Mouse (Mus musculus) embryonic facial prominence, embryonic 13.5 days (tissue): ENCODE results near the gene Rgma. TPM values are rescaled to one million over a fixed set of nuclear protein-coding genes. Genes with fewer than 3 reads are reported as not detected.
A peak's percentile ranks its signal among the peaks of the same experiment; 100 is the strongest.

Source experiments
- ATAC-seq: fragments of 200-750 bp; cut with Nextera tagmentation; 2 replicates; pipeline ENCODE4 v1.8.0; 2017; ENCODE audit warnings: low read depth; ENCODE audit not compliant: insufficient number of reproducible peaks, insufficient read depth, low FRiP score, low TSS enrichment
- H3K27ac ChIP-seq: fragments of 300-500 bp; sonication (generic); 2 replicates; pipeline ENCODE4 v1.5.1; 2015; ENCODE audit warnings: moderate library complexity, mild to moderate bottlenecking, inconsistent platforms
- H3K27me3 ChIP-seq: fragments of 300-500 bp; sonication (generic); 2 replicates; pipeline ENCODE4 v1.6.1; 2015; ENCODE audit warnings: mild to moderate bottlenecking, inconsistent platforms
- H3K36me3 ChIP-seq: fragments of 300-500 bp; sonication (generic); 2 replicates; pipeline ENCODE4 v1.6.1; 2015; ENCODE audit warnings: mild to moderate bottlenecking, inconsistent platforms
- H3K4me1 ChIP-seq: fragments of 300-500 bp; sonication (generic); 2 replicates; pipeline ENCODE4 v1.6.1; 2015; ENCODE audit warnings: inconsistent platforms
- H3K4me2 ChIP-seq: fragments of 300-500 bp; sonication (generic); 2 replicates; pipeline ENCODE4 v1.6.1; 2015; ENCODE audit warnings: moderate library complexity, mild to moderate bottlenecking, inconsistent platforms
- H3K4me3 ChIP-seq: fragments of 300-500 bp; sonication (generic); 2 replicates; pipeline ENCODE4 v1.5.1; 2015; ENCODE audit warnings: mild to moderate bottlenecking, inconsistent platforms
- H3K9ac ChIP-seq: fragments of 300-500 bp; sonication (generic); 2 replicates; pipeline ENCODE4 v1.6.1; 2015; ENCODE audit warnings: mild to moderate bottlenecking, inconsistent platforms
- H3K9me3 ChIP-seq: fragments of 300-500 bp; sonication (generic); 2 replicates; pipeline ENCODE4 v1.6.1; 2016; ENCODE audit warnings: inconsistent platforms
- WGBS: fragments of 180-500 bp; shearing (Covaris S2); methylation state at CpG from one replicate; pipeline ENCODE4 v1.1.7; 2015; ENCODE audit warnings: mixed read lengths; 5-methylcytosine and 5-hydroxymethylcytosine counted together
- polyA plus RNA-seq: library from polyadenylated mRNA; unstranded; fragments of >200 nt; fragmentation: Nextera tagmentation; extraction: Ambion mirVana; gene quantifications from 2 replicates; pipeline ENCODE4 v1.2.1, GENCODE M21; 2015

Rgma gene
- polyA plus RNA-seq, 1 experiment from 2014 or later = 21.8 TPM

- Histone ChIP-seq H3K36me3 (peaks cover 38% of the 10 kb centered on the region), H3K4me1 (peaks cover 47% of the 10 kb centered on the region), H3K27ac (no peak overlapping the region), H3K27me3 (peaks cover 17% of the 10 kb centered on the region; the same call in 1 of the 2 replicates), H3K4me3 (no peak overlapping the region), H3K9ac (no peak overlapping the region), H3K4me2 (no peak overlapping the region), H3K9me3 (0 out of 2 replicates have a peak, but pooled peaks cover 4% of the 10 kb centered on the region)
- no peak for ATAC-seq
- WGBS = 84% methylated on average over 1 of the region's 1 CpGs
Measured at GRCm38 (mm10) chr7:73402671-73403070, 27.4 kb downstream of the Rgma start.

- Histone ChIP-seq H3K4me2 (no peak overlapping the region), H3K36me3 (peaks cover 46% of the 10 kb centered on the region), H3K4me3 (no peak overlapping the region), H3K4me1 (peaks cover 38% of the 10 kb centered on the region), H3K9ac (no peak overlapping the region), H3K27me3 (peaks cover 13% of the 10 kb centered on the region; the same call in 1 of the 2 replicates), H3K27ac (no peak overlapping the region), H3K9me3 (0 out of 2 replicates have a peak, but pooled peaks cover 4% of the 10 kb centered on the region)
- 36% methylated on average over 3 of the region's 3 CpGs for WGBS
- no peak for ATAC-seq
Measured at GRCm38 (mm10) chr7:73403538-73403937, 28.2 kb downstream of the Rgma start.

GRCm38 (mm10) chr7:73405550-73405949 lies 30.2 kb downstream of the Rgma start:
- Histone ChIP-seq H3K27ac (no peak overlapping the region), H3K36me3 (peaks cover 62% of the 10 kb centered on the region), H3K9ac (no peak overlapping the region), H3K4me2 (no peak overlapping the region), H3K4me1 (peaks cover 18% of the 10 kb centered on the region), H3K4me3 (no peak overlapping the region), H3K9me3 (0 out of 2 replicates have a peak, but pooled peaks cover 4% of the 10 kb centered on the region), H3K27me3 (peaks cover 7% of the 10 kb centered on the region; the same call in 1 of the 2 replicates)
- ATAC-seq = no peak
- 86% methylated on average over 11 of the region's 11 CpGs for WGBS

- peaks cover 20% of the 10 kb centered on the region for H3K4me1 ChIP-seq
- no peak overlapping the region for H3K4me2 ChIP-seq
- ATAC-seq = no peak
- peaks cover 90% of the 10 kb centered on the region for H3K36me3 ChIP-seq
- H3K27me3 ChIP-seq = no peaks in the 10 kb centered on the region
- no peak overlapping the region for H3K9ac ChIP-seq
- 78% methylated on average over 7 of the region's 7 CpGs for WGBS
- no peak overlapping the region for H3K4me3 ChIP-seq
- H3K9me3 ChIP-seq = no peaks in the 10 kb centered on the region
- H3K27ac ChIP-seq = peak overlapping the region; percentile 18; the same call in 1 of the 2 replicates
Measured at GRCm38 (mm10) chr7:73411523-73411922, 36.2 kb downstream of the Rgma start.

GRCm38 (mm10) chr7:73411986-73412385 lies 36.7 kb downstream of the Rgma start:
- Histone ChIP-seq H3K4me2 (no peak overlapping the region), H3K27me3 (no peaks in the 10 kb centered on the region), H3K4me3 (no peak overlapping the region), H3K27ac (0 out of 2 replicates have a peak overlapping the region, but pooled peaks have one; percentile 22), H3K36me3 (peaks cover 89% of the 10 kb centered on the region), H3K9ac (no peak overlapping the region), H3K4me1 (peaks cover 20% of the 10 kb centered on the region), H3K9me3 (no peaks in the 10 kb centered on the region)
- 78% methylated on average over 4 of the region's 4 CpGs for WGBS
- no peak; the same call in 1 of the 2 replicates for ATAC-seq

GRCm38 (mm10) chr7:73412419-73412818 lies 37.1 kb downstream of the Rgma start:
- Histone ChIP-seq H3K27ac (0 out of 2 replicates have a peak overlapping the region, but pooled peaks have one; percentile 22), H3K4me2 (no peak overlapping the region), H3K9ac (no peak overlapping the region), H3K9me3 (no peaks in the 10 kb centered on the region), H3K4me1 (peaks cover 20% of the 10 kb centered on the region), H3K36me3 (peaks cover 90% of the 10 kb centered on the region), H3K27me3 (no peaks in the 10 kb centered on the region), H3K4me3 (no peak overlapping the region)
- ATAC-seq = no peak
- WGBS = 80% methylated on average over 7 of the region's 7 CpGs

GRCm38 (mm10) chr7:73414192-73414591 lies 38.9 kb downstream of the Rgma start:
- peaks cover 29% of the 10 kb centered on the region for H3K4me1 ChIP-seq
- no peak overlapping the region for H3K27ac ChIP-seq
- H3K36me3 ChIP-seq = peaks cover 95% of the 10 kb centered on the region
- H3K9me3 ChIP-seq = no peaks in the 10 kb centered on the region
- no peak overlapping the region for H3K4me2 ChIP-seq
- no peak for ATAC-seq
- 79% methylated on average over 14 of the region's 14 CpGs for WGBS
- no peak overlapping the region for H3K4me3 ChIP-seq
- H3K9ac ChIP-seq = no peak overlapping the region
- no peaks in the 10 kb centered on the region for H3K27me3 ChIP-seq

- WGBS = 38% methylated on average over 7 of the region's 7 CpGs
- Histone ChIP-seq H3K4me2 (no peak overlapping the region), H3K27me3 (no peaks in the 10 kb centered on the region), H3K9me3 (no peaks in the 10 kb centered on the region), H3K36me3 (peaks cover 57% of the 10 kb centered on the region), H3K4me1 (peaks cover 43% of the 10 kb centered on the region), H3K4me3 (no peak overlapping the region), H3K27ac (0 out of 2 replicates have a peak overlapping the region, but pooled peaks have one; percentile 22), H3K9ac (no peak overlapping the region)
- no peak for ATAC-seq
Measured at GRCm38 (mm10) chr7:73419375-73419774, 44.1 kb downstream of the Rgma start.

GRCm38 (mm10) chr7:73420827-73421226 lies 45.5 kb downstream of the Rgma start:
- Histone ChIP-seq H3K36me3 (peaks cover 44% of the 10 kb centered on the region), H3K27me3 (no peaks in the 10 kb centered on the region), H3K9me3 (no peaks in the 10 kb centered on the region), H3K4me3 (no peak overlapping the region), H3K4me1 (peaks cover 40% of the 10 kb centered on the region), H3K27ac (peak overlapping the region; percentile 74), H3K9ac (no peak overlapping the region), H3K4me2 (no peak overlapping the region)
- ATAC-seq = no peak
- WGBS = 47% methylated on average over 5 of the region's 5 CpGs

- WGBS = 51% methylated on average over 9 of the region's 9 CpGs
- H3K36me3 ChIP-seq = peaks cover 41% of the 10 kb centered on the region
Measured at GRCm38 (mm10) chr7:73421278-73422015, 46.1 kb downstream of the Rgma start.

GRCm38 (mm10) chr7:73422223-73423113 lies 47.2 kb downstream of the Rgma start:
- Histone ChIP-seq H3K27me3 (no peaks in the 10 kb centered on the region), H3K27ac (peak overlapping the region; percentile 74; the same call in 1 of the 2 replicates), H3K4me2 (no peak overlapping the region), H3K9me3 (no peaks in the 10 kb centered on the region), H3K9ac (no peak overlapping the region), H3K36me3 (peaks cover 41% of the 10 kb centered on the region), H3K4me1 (peaks cover 45% of the 10 kb centered on the region), H3K4me3 (no peak overlapping the region)
- WGBS = 26% methylated on average over 12 of the region's 12 CpGs
- ATAC-seq = no peak

More at GRCm38 (mm10) chr7:73421278-73422015, 46.1 kb downstream of the Rgma start:
- Histone ChIP-seq H3K4me2 (no peak overlapping the region), H3K4me3 (no peak overlapping the region), H3K27me3 (no peaks in the 10 kb centered on the region), H3K27ac (peak overlapping the region; percentile 74), H3K9me3 (no peaks in the 10 kb centered on the region), H3K4me1 (peaks cover 40% of the 10 kb centered on the region), H3K9ac (no peak overlapping the region)
- no peak for ATAC-seq
